ENCODE assay signal across 21 mouse cellular contexts in genomic region chr9:76525592-76525991, GRCm38 (mm10). TPM values are rescaled to one million over a fixed set of nuclear protein-coding genes. Genes with fewer than 3 reads are reported as not detected.
DNase-seq lines count a peak whose midpoint lies in the region; ATAC-seq and TF ChIP-seq lines count a peak whose summit lies in the region.
"Had no signal": no experiment of that assay in that cellular context is flagged by ENCODE, and none has a peak within 500 bp of the region (broad histone marks: within the 10 kb centered on the region; RNA-seq: fewer than 3 reads in every experiment).

No protein-coding gene starts in this region.

- H3K36me3 ChIP-seq in intestine, embryonic 16.5 days (ENCODE audit: control insufficient read depth, insufficient read depth, low read length) = no peaks in the 10 kb centered on the region
- H3K36me3 ChIP-seq in intestine, embryonic 15.5 days = no peaks in the 10 kb centered on the region
- H3K36me3 ChIP-seq in lung, postnatal 0 days (ENCODE audit: insufficient read depth, low read length) = no peaks in the 10 kb centered on the region
- H3K36me3 ChIP-seq: forebrain, embryonic 15.5 days had no signal

- H3K27me3 ChIP-seq in intestine, embryonic 16.5 days (replicated peaks; ENCODE audit: control insufficient read depth, insufficient read depth, low read length) = no peaks in the 10 kb centered on the region
- H3K27me3 ChIP-seq in intestine, embryonic 15.5 days (replicated peaks) = no peaks in the 10 kb centered on the region
- no peaks in the 10 kb centered on the region for H3K27me3 ChIP-seq in lung, postnatal 0 days (replicated peaks; ENCODE audit: insufficient read depth, low read length)
- H3K27me3 ChIP-seq: forebrain, embryonic 13.5 days; forebrain, embryonic 15.5 days had no signal

- no peak for TF ChIP-seq CTCF in lung, postnatal 0 days (IDR thresholded peaks at IDR 0.05)

- H3K9ac ChIP-seq in intestine, embryonic 16.5 days (ENCODE audit: low read depth, low read length) = no peak overlapping the region
- H3K9ac ChIP-seq in intestine, embryonic 15.5 days = no peak overlapping the region
- H3K9ac ChIP-seq in lung, postnatal 0 days (replicated peaks; ENCODE audit: low read depth) = no peak overlapping the region
- H3K9ac ChIP-seq: forebrain, embryonic 13.5 days; forebrain, embryonic 15.5 days; forebrain, postnatal 0 days had no signal

- no peak for ATAC-seq in intestine, embryonic 16.5 days
- no peak for ATAC-seq in intestine, embryonic 15.5 days
- peak; percentile 43; the same call in 1 of the 2 replicates for ATAC-seq in lung, postnatal 0 days
- ATAC-seq in granulocyte monocyte progenitor cell, adult 5-6 weeks (replicated peaks; ENCODE audit: poor library complexity, severe bottlenecking) = 0 out of 2 replicates have a peak, but pooled peaks have one; percentile 37
- ATAC-seq: forebrain, embryonic 13.5 days; forebrain, embryonic 15.5 days; forebrain, postnatal 0 days had no signal

- H3K4me1 ChIP-seq in intestine, embryonic 16.5 days (ENCODE audit: control insufficient read depth, insufficient read depth, low read length) = peaks cover 11% of the 10 kb centered on the region
- H3K4me1 ChIP-seq in intestine, embryonic 15.5 days (replicated peaks) = 0 out of 2 replicates have a peak, but pooled peaks cover 7% of the 10 kb centered on the region
- H3K4me1 ChIP-seq in lung, postnatal 0 days (ENCODE audit: insufficient read depth, low read depth, low read length) = peaks cover 5% of the 10 kb centered on the region; the same call in 1 of the 2 replicates
- H3K4me1 ChIP-seq: forebrain, embryonic 13.5 days; forebrain, embryonic 15.5 days had no signal

- no peak overlapping the region for H3K4me2 ChIP-seq in intestine, embryonic 16.5 days (ENCODE audit: low read depth, low read length)
- H3K4me2 ChIP-seq in intestine, embryonic 15.5 days (replicated peaks) = no peak overlapping the region
- no peak overlapping the region for H3K4me2 ChIP-seq in lung, postnatal 0 days (replicated peaks; ENCODE audit: low read depth, low read length)
- H3K4me2 ChIP-seq: forebrain, embryonic 13.5 days; forebrain, embryonic 15.5 days had no signal

- H3K27ac ChIP-seq in intestine, embryonic 16.5 days (ENCODE audit: low read length) = peak overlapping the region; percentile 7; the same call in 1 of the 2 replicates
- H3K27ac ChIP-seq in intestine, embryonic 15.5 days = no peak overlapping the region
- no peak overlapping the region for H3K27ac ChIP-seq in lung, postnatal 0 days (ENCODE audit: low read length)
- H3K27ac ChIP-seq: forebrain, embryonic 13.5 days; forebrain, embryonic 15.5 days had no signal

- peak; percentile 65 for DNase-seq in lung, postnatal 0 days (ENCODE audit: low spot score)
- no peak for DNase-seq in lung, postnatal 10 days
- no peak for DNase-seq in frontal cortex, postnatal 10 days (ENCODE audit: low spot score in 2 of 2)
- DNase-seq in testis, postnatal 14 days (ENCODE audit: low spot score) = no peak
- DNase-seq: adrenal gland, adult 2 months; adrenal gland, postnatal 10 days; adrenal gland, postnatal 25 days; cerebellum, adult 11 months; cerebellum, adult 18-20 months; cerebellum, adult 8-10 months; cerebellum, adult 9-11 months; cerebellum, postnatal 14 days; cerebellum, postnatal 36 days had no signal

- H3K9me3 ChIP-seq in intestine, embryonic 16.5 days (ENCODE audit: control insufficient read depth, low read length) = no peaks in the 10 kb centered on the region
- H3K9me3 ChIP-seq in intestine, embryonic 15.5 days = no peaks in the 10 kb centered on the region
- no peaks in the 10 kb centered on the region for H3K9me3 ChIP-seq in lung, postnatal 0 days (ENCODE audit: low read length)
- H3K9me3 ChIP-seq: forebrain, embryonic 13.5 days; forebrain, embryonic 15.5 days had no signal

- no peak for TF ChIP-seq EP300 in lung, postnatal 0 days (IDR thresholded peaks at IDR 0.05)

- H3K4me3 ChIP-seq in intestine, embryonic 16.5 days (ENCODE audit: low read length) = no peak overlapping the region
- H3K4me3 ChIP-seq in intestine, embryonic 15.5 days (replicated peaks) = no peak overlapping the region
- H3K4me3 ChIP-seq in lung, postnatal 0 days (ENCODE audit: low read depth, low read length) = no peak overlapping the region
- H3K4me3 ChIP-seq: forebrain, embryonic 13.5 days; forebrain, embryonic 15.5 days had no signal

RNA-seq across cellular contexts. Expression of gene Fam83b, which starts 41.3 kb away (rescaled TPM):
- 11.2 and 13.1 TPM in 2 replicates for polyA plus RNA-seq in intestine, embryonic 16.5 days (2015; fragmentation: Nextera tagmentation; extraction: Ambion mirVana)
- polyA plus RNA-seq in intestine, embryonic 15.5 days (2015; fragmentation: Nextera tagmentation; extraction: Ambion mirVana) = 11.6 and 13.4 TPM in 2 replicates
- polyA plus RNA-seq in lung, postnatal 0 days (2015; fragmentation: Nextera tagmentation; extraction: Ambion mirVana) = 0.84 and 0.99 TPM in 2 replicates
- not detected in 2 replicates for total RNA-seq in granulocyte monocyte progenitor cell, adult 5-6 weeks (2014; fragmentation: Nextera tagmentation)
- total RNA-seq in granulocyte monocyte progenitor cell, adult 5-6 weeks (2017) = not detected in 2 replicates
- total RNA-seq: MEL had no signal
- polyA plus RNA-seq: adrenal gland, adult 2 months; C2C12; forebrain, embryonic 13.5 days; forebrain, embryonic 15.5 days had no signal

Comparison
In these comparisons a context has a peak if more than half of its experiments do, and no peak if none do; other contexts are left out.
1. ATAC-seq: peak in lung, postnatal 0 days (single experiment) and granulocyte monocyte progenitor cell, adult 5-6 weeks (single experiment); none in intestine, embryonic 16.5 days (single experiment) and intestine, embryonic 15.5 days (single experiment).